Mouse (Mus musculus): ENCODE results near the gene Fstl4. TPM values are rescaled to one million over a fixed set of nuclear protein-coding genes. Genes with fewer than 3 reads are reported as not detected.

Gene Fstl4
- polyA plus RNA-seq, 1 experiment: not detected

- TF ChIP-seq GATA1 (IDR thresholded peaks at IDR 0.05; ENCODE audit: low read length): no peak
These were observed 84.3 kb downstream of the Fstl4 start for GRCm38 (mm10) chr11:52848691-52849090.

GRCm38 (mm10) chr11:52850071-52850470 is 85.6 kb downstream of the Fstl4 start:
- no peak for TF ChIP-seq GATA1 (IDR thresholded peaks at IDR 0.05; ENCODE audit: low read length)

GRCm38 (mm10) chr11:52872846-52873512 is 108.5 kb downstream of the Fstl4 start:
- TF ChIP-seq GATA1 (IDR thresholded peaks at IDR 0.05; ENCODE audit: low read length): no peak

DNA sequence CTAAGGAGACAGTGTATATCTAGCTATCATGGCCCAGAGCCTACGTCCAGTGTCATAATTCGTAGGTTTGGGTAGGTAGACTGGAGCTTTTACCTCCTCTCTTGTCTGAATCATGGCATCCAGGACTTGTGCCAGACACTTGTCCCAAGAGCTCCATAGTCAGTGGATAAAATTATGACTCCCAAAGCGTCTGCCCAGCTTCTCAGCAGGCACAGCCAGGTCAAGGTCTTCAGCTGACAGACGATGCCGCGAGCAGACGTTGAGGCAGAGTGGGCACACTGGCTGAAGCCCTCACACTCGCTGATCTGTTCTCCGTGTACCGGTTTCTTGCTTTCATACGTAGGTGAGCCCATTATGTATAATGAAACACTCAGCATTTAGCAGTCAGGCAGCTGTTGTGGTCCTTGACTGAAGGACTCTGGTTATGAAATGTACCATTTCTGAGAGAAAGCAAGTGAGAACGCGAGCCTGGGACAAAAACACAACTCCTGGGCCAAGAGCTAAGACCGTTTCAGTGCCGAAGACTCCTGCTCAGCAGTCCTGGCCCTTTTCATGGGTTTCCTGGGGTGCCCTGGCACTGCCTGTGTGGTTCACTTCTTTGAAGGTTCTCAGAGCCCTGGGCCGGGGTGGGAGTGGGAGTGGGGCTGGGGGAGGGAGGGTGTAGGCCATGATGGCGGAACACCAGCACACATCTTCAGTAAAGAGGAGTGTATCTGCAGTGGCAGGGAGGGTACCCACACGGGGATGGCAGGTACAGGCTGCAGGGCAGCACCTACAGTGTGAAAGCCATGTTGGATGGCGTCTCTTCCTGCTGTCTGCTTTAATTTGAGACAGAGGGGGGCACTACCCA is 111.7 kb downstream of the Fstl4 start:
- no peak for TF ChIP-seq GATA1 (IDR thresholded peaks at IDR 0.05; ENCODE audit: low read length)

GRCm38 (mm10) chr11:52877662-52878061 is 113.2 kb downstream of the Fstl4 start:
- TF ChIP-seq GATA1 (IDR thresholded peaks at IDR 0.05; ENCODE audit: low read length): no peak

GRCm38 (mm10) chr11:52879958-52880357 is 115.5 kb downstream of the Fstl4 start:
- no peak for TF ChIP-seq GATA1 (IDR thresholded peaks at IDR 0.05; ENCODE audit: low read length)

DNA sequence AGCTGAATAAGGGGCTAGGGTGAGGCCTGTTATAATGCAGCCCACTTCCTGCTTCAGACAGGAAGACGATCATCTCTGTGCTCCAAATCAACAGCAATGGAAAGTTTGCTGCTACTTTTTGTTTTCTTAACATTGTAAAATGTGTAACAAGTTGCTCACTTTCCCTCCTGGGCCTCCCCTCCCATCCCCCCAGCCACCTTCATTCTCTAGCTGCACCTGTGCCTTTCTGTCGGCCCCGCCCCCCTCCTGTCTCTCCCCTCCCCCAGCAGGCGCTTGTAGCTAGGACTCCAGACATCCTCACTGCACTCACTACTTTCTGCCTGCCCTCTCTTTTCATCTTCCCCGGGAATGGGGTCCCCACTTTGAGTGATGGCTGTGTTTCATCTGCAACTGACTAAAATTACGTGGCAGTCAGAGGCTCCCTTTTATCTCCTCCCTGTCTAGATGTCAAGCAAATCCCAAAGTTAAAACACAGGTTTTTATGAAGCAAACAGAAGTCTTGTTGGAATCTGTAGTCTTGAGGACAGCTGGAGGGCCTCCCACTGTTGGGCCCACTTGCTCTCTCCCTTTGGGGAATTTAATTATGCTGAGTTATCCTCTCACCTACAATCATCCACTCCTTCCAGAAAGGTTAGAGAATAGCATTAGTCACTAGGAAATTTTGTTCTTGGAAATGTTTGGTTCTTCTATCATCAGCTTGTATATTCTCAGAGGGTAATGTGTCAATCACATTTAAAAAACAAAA is 122.3 kb downstream of the Fstl4 start:
- no peak for TF ChIP-seq GATA1 (IDR thresholded peaks at IDR 0.05; ENCODE audit: low read length)

DNA sequence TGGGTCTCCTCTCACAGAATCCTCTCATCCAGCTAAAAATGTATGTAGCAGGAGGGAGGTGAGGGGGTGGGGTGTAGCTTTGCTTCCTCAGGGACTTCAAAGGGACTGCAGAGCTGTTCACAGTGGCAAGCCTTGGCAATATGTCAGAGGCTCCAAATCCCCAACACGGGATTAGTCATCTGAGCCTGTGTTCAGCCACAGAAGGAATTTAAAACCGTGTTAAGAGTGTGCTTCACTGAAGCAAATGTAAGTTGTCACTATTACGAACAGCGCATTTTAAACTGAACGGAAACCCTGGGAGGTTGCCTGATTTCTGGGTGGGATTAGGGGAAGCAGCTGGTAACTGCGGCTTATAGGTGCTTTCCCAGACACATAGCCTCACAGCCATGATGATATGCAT is 123.7 kb downstream of the Fstl4 start:
- no peak for TF ChIP-seq GATA1 (IDR thresholded peaks at IDR 0.05; ENCODE audit: low read length)

DNA sequence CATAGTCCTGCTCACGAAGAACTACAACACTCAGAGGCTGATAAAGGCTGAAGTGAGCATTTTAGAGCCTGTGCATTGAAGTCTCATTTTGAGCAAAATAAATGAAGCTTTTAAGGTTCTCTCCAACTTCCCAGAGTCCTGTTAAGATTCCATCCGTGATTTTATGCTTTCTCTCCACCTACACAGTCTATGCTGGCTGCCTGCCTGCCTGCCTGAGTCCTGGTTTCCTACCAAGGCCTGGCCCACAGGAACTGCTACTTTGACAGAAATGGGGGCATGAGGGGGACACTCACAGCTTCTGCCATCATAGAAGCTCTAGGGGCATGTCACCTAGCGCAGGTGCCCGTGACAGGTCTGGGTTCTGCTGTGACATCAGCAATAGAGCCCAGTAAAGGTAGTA is 125.1 kb downstream of the Fstl4 start:
- no peak for TF ChIP-seq GATA1 (IDR thresholded peaks at IDR 0.05; ENCODE audit: low read length)

GRCm38 (mm10) chr11:52890156-52890555 is 125.7 kb downstream of the Fstl4 start:
- no peak for TF ChIP-seq GATA1 (IDR thresholded peaks at IDR 0.05; ENCODE audit: low read length)

- no peak for TF ChIP-seq GATA1 (IDR thresholded peaks at IDR 0.05; ENCODE audit: low read length)
These were observed 139.7 kb downstream of the Fstl4 start for GRCm38 (mm10) chr11:52904101-52904500.

DNA sequence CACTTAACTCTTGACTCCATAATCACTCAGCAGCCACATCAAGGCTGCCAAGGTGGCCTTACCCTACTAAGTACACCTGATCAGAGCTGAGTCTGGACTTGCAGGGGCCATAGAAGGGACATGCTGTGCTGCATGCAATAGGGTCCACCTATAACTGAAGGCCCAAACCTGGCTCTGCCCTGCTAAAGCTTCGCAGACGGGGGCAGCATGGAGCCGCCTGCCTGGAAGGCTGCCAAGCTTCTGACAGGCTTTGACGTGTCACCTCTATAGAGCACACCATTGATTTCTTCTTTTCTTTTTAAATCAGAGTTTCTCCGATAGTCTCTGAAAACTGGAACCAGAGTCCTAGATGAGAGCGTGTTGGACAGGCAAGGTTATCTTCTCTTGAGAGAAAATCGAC is 146.4 kb downstream of the Fstl4 start:
- TF ChIP-seq GATA1 (IDR thresholded peaks at IDR 0.05; ENCODE audit: low read length): no peak

DNA sequence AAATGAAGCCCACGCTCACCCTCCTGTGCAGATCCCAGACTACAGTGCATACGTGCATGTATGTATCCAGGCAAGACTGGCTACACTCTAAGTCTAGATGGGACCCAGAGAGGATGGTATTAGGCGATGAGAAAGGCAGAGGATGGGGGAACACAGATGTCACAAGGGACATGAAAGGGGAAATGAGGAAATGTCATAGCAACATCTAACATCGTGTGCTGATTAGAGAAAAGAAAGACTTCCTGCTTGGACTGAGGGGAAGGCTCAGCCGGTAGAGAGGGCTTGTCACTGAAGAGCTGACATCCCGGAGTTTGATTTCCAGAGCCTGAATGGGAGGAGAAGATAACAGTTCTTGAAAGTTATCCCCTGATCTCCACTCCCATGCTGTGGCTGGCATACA is 150.0 kb downstream of the Fstl4 start:
- no peak for TF ChIP-seq GATA1 (IDR thresholded peaks at IDR 0.05; ENCODE audit: low read length)

DNA sequence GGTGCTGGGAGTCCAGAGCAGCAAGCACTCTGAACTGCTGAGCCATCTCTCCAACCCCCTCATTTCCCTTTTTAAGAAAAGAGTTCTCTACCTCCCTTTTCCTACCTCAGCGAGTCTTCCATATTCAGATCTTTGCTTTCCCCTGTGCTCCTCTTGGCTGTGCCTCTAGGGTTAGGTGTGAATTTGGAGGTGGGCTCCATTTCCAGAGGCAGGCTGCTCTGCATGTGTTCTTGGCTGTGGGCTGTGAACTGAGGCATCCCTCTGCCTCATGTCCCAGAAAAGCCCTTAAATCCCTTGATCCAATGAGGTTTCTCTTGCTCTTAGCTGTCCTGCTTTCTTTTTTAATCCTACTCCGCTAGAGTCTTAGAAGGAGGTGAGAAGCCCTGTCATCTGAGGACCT is 151.2 kb downstream of the Fstl4 start:
- TF ChIP-seq GATA1 (IDR thresholded peaks at IDR 0.05; ENCODE audit: low read length): no peak

GRCm38 (mm10) chr11:52919231-52919960 is 155.0 kb downstream of the Fstl4 start:
- TF ChIP-seq GATA1 (IDR thresholded peaks at IDR 0.05; ENCODE audit: low read length): no peak
